Mouse (Mus musculus) forebrain, embryonic 15.5 days (tissue): ENCODE results near the gene Gm10190. TPM values are rescaled to one million over a fixed set of nuclear protein-coding genes. Genes with fewer than 3 reads are reported as not detected.

ENCODE experiments used
- ATAC-seq: fragments of 200-750 bp; cut with Nextera tagmentation; replicated peaks from 2 replicates; pipeline ENCODE4 v1.8.0; 2017; ENCODE audit warnings: mild to moderate bottlenecking, moderate TSS enrichment, moderate library complexity
- H3K27ac ChIP-seq: fragments of 300-500 bp; sonication (generic); replicated peaks from 2 replicates; pipeline ENCODE4 v1.5.1; 2015; ENCODE audit warnings: mild to moderate bottlenecking, inconsistent platforms
- H3K27me3 ChIP-seq: fragments of 300-500 bp; sonication (generic); 2 replicates; pipeline ENCODE4 v1.6.1; 2015; ENCODE audit warnings: inconsistent platforms
- H3K36me3 ChIP-seq: fragments of 300-500 bp; sonication (generic); 2 replicates; pipeline ENCODE4 v1.6.1; 2015; ENCODE audit warnings: mild to moderate bottlenecking, inconsistent platforms
- H3K4me1 ChIP-seq: fragments of 300-500 bp; sonication (generic); 2 replicates; pipeline ENCODE4 v1.6.1; 2015; ENCODE audit warnings: inconsistent platforms
- H3K4me2 ChIP-seq: fragments of 300-500 bp; sonication (generic); replicated peaks from 2 replicates; pipeline ENCODE4 v1.6.1; 2015; ENCODE audit warnings: mild to moderate bottlenecking, inconsistent platforms
- H3K4me3 ChIP-seq: fragments of 300-500 bp; sonication (generic); 2 replicates; pipeline ENCODE4 v1.5.1; 2015; ENCODE audit warnings: mild to moderate bottlenecking, inconsistent platforms
- H3K9ac ChIP-seq: fragments of 300-500 bp; sonication (generic); replicated peaks from 2 replicates; pipeline ENCODE4 v1.6.1; 2015; ENCODE audit warnings: mild to moderate bottlenecking, inconsistent platforms
- H3K9me3 ChIP-seq: fragments of 300-500 bp; sonication (generic); 2 replicates; pipeline ENCODE4 v1.6.1; 2016; ENCODE audit warnings: inconsistent platforms
- WGBS: fragments of 180-500 bp; shearing (Covaris S2); methylation state at CpG from one replicate; pipeline ENCODE4 v1.1.7; 2015; ENCODE audit warnings: mixed read lengths; 5-methylcytosine and 5-hydroxymethylcytosine counted together
- polyA plus RNA-seq: library from polyadenylated mRNA; unstranded; fragments of >200 nt; fragmentation: Nextera tagmentation; extraction: Ambion mirVana; gene quantifications from 2 replicates; pipeline ENCODE4 v1.2.1, GENCODE M21; 2015

Gm10190 gene
- polyA plus RNA-seq, 1 experiment from 2014 or later: 2.8 TPM

DNA sequence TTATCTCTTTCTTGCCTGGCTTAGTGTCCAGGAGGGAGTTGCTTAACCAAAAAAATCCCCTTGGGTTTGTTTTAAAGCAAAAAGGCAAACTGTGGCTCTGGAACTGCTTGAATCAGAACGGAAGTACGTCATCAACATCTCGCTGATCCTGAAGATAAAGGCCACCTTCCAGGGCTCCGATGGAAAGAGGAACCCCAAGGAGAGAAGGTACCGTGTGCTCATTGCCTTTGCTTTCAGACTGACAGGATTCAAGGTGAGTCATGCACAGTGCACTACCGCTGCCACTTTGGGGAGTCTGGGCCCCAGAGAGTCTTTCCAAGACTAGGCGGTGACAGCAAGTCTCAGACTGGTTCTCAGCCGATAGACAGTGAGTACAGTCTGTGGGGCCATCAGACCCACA, 13.1 kb downstream of the Gm10190 start:
- Histone ChIP-seq H3K27me3 (no peaks in the 10 kb centered on the region), H3K27ac (no peak overlapping the region), H3K4me1 (no peaks in the 10 kb centered on the region), H3K4me2 (no peak overlapping the region), H3K36me3 (no peaks in the 10 kb centered on the region), H3K9me3 (no peaks in the 10 kb centered on the region), H3K4me3 (no peak overlapping the region), H3K9ac (no peak overlapping the region)
- no peak for ATAC-seq
- WGBS: 93% methylated on average over 8 of the region's 8 CpGs

- Histone ChIP-seq H3K4me1 (no peaks in the 10 kb centered on the region), H3K27me3 (no peaks in the 10 kb centered on the region), H3K9ac (no peak overlapping the region), H3K4me3 (no peak overlapping the region), H3K4me2 (no peak overlapping the region), H3K36me3 (no peaks in the 10 kb centered on the region), H3K27ac (no peak overlapping the region), H3K9me3 (no peaks in the 10 kb centered on the region)
- ATAC-seq: no peak
- 47% methylated on average over 6 of the region's 6 CpGs for WGBS
Measured at GRCm38 (mm10) chr17:80347234-80347633, 26.1 kb downstream of the Gm10190 start.

- Histone ChIP-seq H3K27me3 (no peaks in the 10 kb centered on the region), H3K4me1 (no peaks in the 10 kb centered on the region), H3K9ac (no peak overlapping the region), H3K4me3 (no peak overlapping the region), H3K9me3 (no peaks in the 10 kb centered on the region), H3K27ac (no peak overlapping the region), H3K36me3 (no peaks in the 10 kb centered on the region), H3K4me2 (no peak overlapping the region)
- no peak for ATAC-seq
- WGBS: 23% methylated on average over 11 of the region's 11 CpGs
Measured at GRCm38 (mm10) chr17:80346591-80347125, 26.7 kb downstream of the Gm10190 start.

DNA sequence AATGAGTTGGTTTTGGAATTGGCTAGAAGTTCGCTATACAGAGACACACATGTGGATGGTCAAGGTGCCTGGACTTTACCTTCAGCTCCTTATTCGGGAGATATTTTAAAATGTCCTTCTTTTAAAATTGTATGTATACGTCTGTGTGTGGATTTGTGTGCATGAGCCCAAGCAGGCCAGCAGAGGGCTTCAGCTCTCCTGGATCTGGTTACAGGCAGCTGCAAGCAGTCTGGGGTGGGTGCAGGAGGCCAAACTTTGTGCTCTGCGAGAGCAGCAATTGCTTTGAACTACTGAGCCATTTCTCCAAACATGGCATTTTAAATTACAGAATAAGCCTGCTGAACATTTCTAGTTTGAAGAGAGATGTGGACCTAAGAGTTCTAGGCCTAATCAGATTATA, 28.1 kb downstream of the Gm10190 start:
- H3K4me2 ChIP-seq: no peak overlapping the region
- 84% methylated on average over 4 of the region's 4 CpGs for WGBS
- H3K27me3 ChIP-seq: no peaks in the 10 kb centered on the region
- no peaks in the 10 kb centered on the region for H3K9me3 ChIP-seq
- no peak overlapping the region for H3K4me3 ChIP-seq
- H3K36me3 ChIP-seq: no peaks in the 10 kb centered on the region
- no peaks in the 10 kb centered on the region for H3K4me1 ChIP-seq
- no peak for ATAC-seq
- H3K27ac ChIP-seq: no peak overlapping the region
- H3K9ac ChIP-seq: no peak overlapping the region

- H3K4me1 ChIP-seq: no peaks in the 10 kb centered on the region
- no peak for ATAC-seq
- no peaks in the 10 kb centered on the region for H3K9me3 ChIP-seq
- H3K4me2 ChIP-seq: no peak overlapping the region
- no peaks in the 10 kb centered on the region for H3K36me3 ChIP-seq
- no peak overlapping the region for H3K4me3 ChIP-seq
- H3K9ac ChIP-seq: no peak overlapping the region
- H3K27me3 ChIP-seq: no peaks in the 10 kb centered on the region
- 76% methylated on average over 2 of the region's 2 CpGs for WGBS
- H3K27ac ChIP-seq: no peak overlapping the region
Measured at GRCm38 (mm10) chr17:80332386-80332785, 41.0 kb downstream of the Gm10190 start.

- H3K9me3 ChIP-seq: no peaks in the 10 kb centered on the region
- ATAC-seq: no peak
- H3K9ac ChIP-seq: no peak overlapping the region
- no peak overlapping the region for H3K4me2 ChIP-seq
- no peaks in the 10 kb centered on the region for H3K27me3 ChIP-seq
- H3K27ac ChIP-seq: no peak overlapping the region
- H3K4me1 ChIP-seq: no peaks in the 10 kb centered on the region
- no peaks in the 10 kb centered on the region for H3K36me3 ChIP-seq
- WGBS: 71% methylated on average over 3 of the region's 3 CpGs
- H3K4me3 ChIP-seq: no peak overlapping the region
Measured at GRCm38 (mm10) chr17:80326431-80326830, 46.9 kb downstream of the Gm10190 start.

DNA sequence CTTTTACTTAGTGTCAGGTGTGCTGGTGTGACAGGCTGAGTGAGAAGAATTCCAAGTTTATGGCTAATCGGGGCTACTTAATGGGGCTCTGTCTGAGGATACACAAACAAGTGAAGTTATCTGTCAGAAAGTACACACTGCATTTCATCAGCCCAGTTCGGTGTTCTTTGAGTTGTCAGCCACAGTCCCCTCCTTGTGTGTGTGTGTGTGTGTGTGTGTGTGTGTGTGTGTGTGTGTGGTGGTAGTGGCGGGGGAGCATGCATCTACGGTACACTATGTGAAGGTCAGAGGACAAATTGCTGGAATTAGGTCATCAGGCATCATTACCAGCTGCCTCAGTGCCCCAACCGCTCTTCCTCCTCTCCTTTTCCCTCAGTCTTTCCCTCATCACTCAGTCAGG, 47.9 kb downstream of the Gm10190 start:
- Histone ChIP-seq H3K4me3 (no peak overlapping the region), H3K27me3 (no peaks in the 10 kb centered on the region), H3K27ac (no peak overlapping the region), H3K4me2 (no peak overlapping the region), H3K4me1 (no peaks in the 10 kb centered on the region), H3K36me3 (no peaks in the 10 kb centered on the region), H3K9ac (no peak overlapping the region), H3K9me3 (no peaks in the 10 kb centered on the region)
- 94% methylated on average over 5 of the region's 5 CpGs for WGBS
- no peak for ATAC-seq

DNA sequence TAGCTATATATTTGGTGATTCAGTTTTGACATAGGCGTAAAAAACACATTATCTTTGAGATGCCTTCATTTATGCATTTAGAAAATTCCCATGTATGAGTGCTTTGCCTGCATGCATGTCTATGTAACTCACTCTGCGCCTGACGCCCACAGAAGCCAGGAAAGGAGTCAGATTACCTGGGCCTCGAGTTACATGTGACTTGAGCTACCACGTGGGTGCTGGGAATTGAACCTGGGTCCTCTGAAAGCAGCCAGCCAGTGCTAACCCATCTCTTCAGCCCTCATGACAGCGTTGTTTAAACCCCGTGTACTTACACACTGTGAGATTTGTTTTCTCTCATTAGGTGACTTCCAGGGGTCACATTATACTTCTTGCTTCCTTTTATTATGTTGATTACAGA, 48.8 kb downstream of the Gm10190 start:
- H3K4me2 ChIP-seq: no peak overlapping the region
- H3K9me3 ChIP-seq: no peaks in the 10 kb centered on the region
- no peak overlapping the region for H3K9ac ChIP-seq
- ATAC-seq: no peak
- no peaks in the 10 kb centered on the region for H3K27me3 ChIP-seq
- no peaks in the 10 kb centered on the region for H3K4me1 ChIP-seq
- WGBS: 81% methylated on average over 7 of the region's 7 CpGs
- no peak overlapping the region for H3K4me3 ChIP-seq
- no peaks in the 10 kb centered on the region for H3K36me3 ChIP-seq
- no peak overlapping the region for H3K27ac ChIP-seq

DNA sequence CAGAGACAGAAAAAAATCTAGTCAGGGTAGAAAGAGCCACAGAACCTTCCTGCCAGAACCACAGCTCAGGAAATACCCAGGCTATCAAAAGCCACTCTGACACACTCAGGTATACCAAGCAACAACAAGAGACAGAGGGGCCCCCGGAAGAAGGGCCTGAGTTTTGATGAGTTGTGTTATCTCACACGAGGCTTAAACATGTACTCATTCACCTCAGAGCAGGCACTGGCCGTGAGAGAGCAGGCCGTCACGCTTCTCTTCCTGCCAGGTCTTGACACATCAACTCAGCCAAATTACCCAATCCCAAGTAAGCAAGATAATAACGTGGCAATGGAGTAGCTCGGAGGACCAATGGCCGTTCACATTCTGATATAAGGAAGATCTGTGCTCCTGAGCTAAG, 49.7 kb downstream of the Gm10190 start:
- no peak for ATAC-seq
- Histone ChIP-seq H3K27ac (no peak overlapping the region), H3K9me3 (no peaks in the 10 kb centered on the region), H3K4me3 (no peak overlapping the region), H3K36me3 (no peaks in the 10 kb centered on the region), H3K4me1 (no peaks in the 10 kb centered on the region), H3K27me3 (no peaks in the 10 kb centered on the region), H3K9ac (no peak overlapping the region), H3K4me2 (no peak overlapping the region)
- WGBS: 83% methylated on average over 8 of the region's 8 CpGs

Other genes with a start within 250 kb of the Gm10190 start
- 2.0 and 2.4 TPM in 2 replicates for gene Galm, start 246.1 kb downstream of the Gm10190 start, polyA plus RNA-seq
- gene Srsf7, start 166.2 kb downstream of the Gm10190 start, polyA plus RNA-seq: 583 TPM in 2 replicates
- 0.14 TPM in 1 of 2 replicates, not detected in the other for gene Ttc39d, start 166.1 kb downstream of the Gm10190 start, polyA plus RNA-seq
- gene Gemin6, start 149.1 kb downstream of the Gm10190 start, polyA plus RNA-seq: 24.9 and 25.8 TPM in 2 replicates
- 45.3 and 47.7 TPM in 2 replicates for gene Morn2, start 83.3 kb downstream of the Gm10190 start, polyA plus RNA-seq
- gene Dhx57, start 83.1 kb downstream of the Gm10190 start, polyA plus RNA-seq: 47.9 and 48.8 TPM in 2 replicates
- 1.0 and 1.1 TPM in 2 replicates for gene Arhgef33, start 66.1 kb downstream of the Gm10190 start, polyA plus RNA-seq
- gene Sos1, start 106.9 kb upstream of the Gm10190 start, polyA plus RNA-seq: 7.2 and 7.5 TPM in 2 replicates
- gene Cdkl4, start 204.3 kb upstream of the Gm10190 start, polyA plus RNA-seq: 3.0 and 3.7 TPM in 2 replicates